Mouse (Mus musculus) hindbrain, embryonic 11.5 days (tissue): ENCODE measurements at regions not wholly inside any gene's neighbourhood (a gene's known extent, or its start where the extent isn't known, plus 50 kb on each side); places are given as distances from the start of the nearest gene placed in this dataset.

Experiments
- ATAC-seq: fragments of 200-750 bp; cut with Nextera tagmentation; 2 replicates; pipeline ENCODE4 v1.8.0; 2017; ENCODE audit warnings: mild to moderate bottlenecking, moderate TSS enrichment, moderate library complexity; ENCODE audit not compliant: low FRiP score
- DNase-seq: peaks from one replicate; pipeline ENCODE4 v3.0.0-alpha.2; 2015; ENCODE audit warnings: low spot score
- H3K27ac ChIP-seq: fragments of 300-500 bp; sonication (generic); 2 replicates; pipeline ENCODE4 v1.5.1; 2014; ENCODE audit warnings: mild to moderate bottlenecking, low read depth, low read length
- H3K27me3 ChIP-seq: fragments of 300-500 bp; sonication (generic); 2 replicates; pipeline ENCODE4 v1.6.1; 2014; ENCODE audit warnings: mild to moderate bottlenecking, low read length, moderate library complexity, mixed read lengths; ENCODE audit not compliant: control insufficient read depth, insufficient read depth
- H3K36me3 ChIP-seq: fragments of 300-500 bp; sonication (generic); 2 replicates; pipeline ENCODE4 v1.6.1; 2014; ENCODE audit warnings: mild to moderate bottlenecking, low read length, moderate library complexity, mixed read lengths; ENCODE audit not compliant: control insufficient read depth, insufficient read depth
- H3K4me1 ChIP-seq: fragments of 300-500 bp; sonication (generic); replicated peaks from 2 replicates; pipeline ENCODE4 v1.6.1; 2014; ENCODE audit warnings: low read length, mixed read lengths; ENCODE audit not compliant: control insufficient read depth, insufficient read depth
- H3K4me2 ChIP-seq: fragments of 300-500 bp; sonication (generic); replicated peaks from 2 replicates; pipeline ENCODE4 v1.6.1; 2014; ENCODE audit warnings: mild to moderate bottlenecking, low read depth, low read length
- H3K4me3 ChIP-seq: fragments of 300-500 bp; sonication (generic); 2 replicates; pipeline ENCODE4 v1.5.1; 2014; ENCODE audit warnings: low read depth, low read length
- H3K9ac ChIP-seq: fragments of 300-500 bp; sonication (generic); 2 replicates; pipeline ENCODE4 v1.6.1; 2014; ENCODE audit warnings: low read depth, low read length
- H3K9me3 ChIP-seq: fragments of 300-500 bp; sonication (generic); 2 replicates; pipeline ENCODE4 v1.6.1; 2016; ENCODE audit warnings: low read length; ENCODE audit not compliant: control insufficient read depth
- WGBS: fragments of 180-500 bp; shearing (Covaris S2); extraction: QIAGEN DNeasy Blood & Tissue Kit; methylation state at CpG from one replicate; pipeline ENCODE4 v1.1.7; 2014; 5-methylcytosine and 5-hydroxymethylcytosine counted together

GRCm38 (mm10) chr12:16425980-16426379 is 184.8 kb downstream of the Lpin1 start:
- H3K36me3 ChIP-seq: no peaks in the 10 kb centered on the region
- no peak overlapping the region for H3K4me3 ChIP-seq
- H3K4me2 ChIP-seq: no peak overlapping the region
- H3K27ac ChIP-seq: no peak overlapping the region
- H3K9me3 ChIP-seq: no peaks in the 10 kb centered on the region
- no peaks in the 10 kb centered on the region for H3K4me1 ChIP-seq
- H3K9ac ChIP-seq: no peak overlapping the region
- no peak for ATAC-seq
- H3K27me3 ChIP-seq: no peaks in the 10 kb centered on the region
- no peak for DNase-seq
- WGBS: 92% methylated on average over 5 of the region's 5 CpGs

- Histone ChIP-seq H3K36me3 (no peaks in the 10 kb centered on the region), H3K9ac (no peak overlapping the region), H3K4me3 (no peak overlapping the region), H3K4me2 (no peak overlapping the region), H3K9me3 (no peaks in the 10 kb centered on the region), H3K27me3 (no peaks in the 10 kb centered on the region), H3K27ac (no peak overlapping the region), H3K4me1 (no peaks in the 10 kb centered on the region)
- ATAC-seq (no peak), DNase-seq (no peak)
- WGBS: 92% methylated on average over 4 of the region's 4 CpGs
Measured at GRCm38 (mm10) chr12:16424526-16424925, 186.2 kb downstream of the Lpin1 start.

DNA sequence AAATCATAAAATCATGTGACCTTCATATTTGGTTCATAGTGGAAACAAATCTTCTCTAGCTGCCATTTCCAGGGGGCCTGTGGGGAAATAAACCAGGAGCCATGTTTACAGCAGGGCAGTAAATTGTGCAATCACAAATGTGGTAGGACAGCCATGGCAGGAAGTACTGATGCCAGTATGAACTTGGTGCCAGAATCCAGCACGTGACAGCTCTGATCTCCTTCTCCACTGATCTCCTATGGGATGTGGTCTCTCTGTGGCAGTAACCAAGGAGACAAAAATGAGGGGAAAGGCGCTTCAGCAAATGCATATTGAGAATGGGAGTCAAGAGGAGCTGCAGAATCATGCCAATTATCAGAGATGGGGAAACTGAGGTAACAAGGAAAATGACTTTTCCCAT is 215.0 kb downstream of the Lpin1 start:
- Histone ChIP-seq H3K9ac (no peak overlapping the region), H3K27ac (no peak overlapping the region), H3K9me3 (no peaks in the 10 kb centered on the region), H3K36me3 (no peaks in the 10 kb centered on the region), H3K4me2 (no peak overlapping the region), H3K27me3 (no peaks in the 10 kb centered on the region), H3K4me3 (no peak overlapping the region), H3K4me1 (no peaks in the 10 kb centered on the region)
- ATAC-seq (no peak), DNase-seq (no peak)
- 81% methylated on average over 2 of the region's 2 CpGs for WGBS

DNA sequence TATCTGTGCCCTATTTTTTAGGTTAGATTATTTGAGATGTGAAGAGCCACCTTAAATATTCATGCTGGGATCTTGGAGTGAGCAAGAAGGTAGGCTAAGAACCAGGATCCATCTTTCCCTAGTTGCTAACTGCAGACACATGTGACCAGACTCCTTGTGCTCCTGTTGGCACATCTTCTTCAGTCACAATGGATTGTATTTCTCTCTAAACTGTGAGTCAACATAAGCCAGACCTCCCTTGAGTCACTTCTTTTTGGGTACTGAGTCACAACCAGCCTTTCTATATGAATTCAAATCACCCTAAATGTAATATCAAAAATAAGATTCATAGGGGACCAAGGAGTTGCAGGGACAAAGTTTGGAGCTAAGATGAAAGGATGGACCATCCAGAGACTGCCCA is 217.9 kb downstream of the Lpin1 start:
- Histone ChIP-seq H3K4me3 (no peak overlapping the region), H3K4me2 (no peak overlapping the region), H3K36me3 (no peaks in the 10 kb centered on the region), H3K4me1 (no peaks in the 10 kb centered on the region), H3K27me3 (no peaks in the 10 kb centered on the region), H3K27ac (no peak overlapping the region), H3K9ac (no peak overlapping the region), H3K9me3 (no peaks in the 10 kb centered on the region)
- no peak for DNase-seq
- no peak for ATAC-seq

DNA sequence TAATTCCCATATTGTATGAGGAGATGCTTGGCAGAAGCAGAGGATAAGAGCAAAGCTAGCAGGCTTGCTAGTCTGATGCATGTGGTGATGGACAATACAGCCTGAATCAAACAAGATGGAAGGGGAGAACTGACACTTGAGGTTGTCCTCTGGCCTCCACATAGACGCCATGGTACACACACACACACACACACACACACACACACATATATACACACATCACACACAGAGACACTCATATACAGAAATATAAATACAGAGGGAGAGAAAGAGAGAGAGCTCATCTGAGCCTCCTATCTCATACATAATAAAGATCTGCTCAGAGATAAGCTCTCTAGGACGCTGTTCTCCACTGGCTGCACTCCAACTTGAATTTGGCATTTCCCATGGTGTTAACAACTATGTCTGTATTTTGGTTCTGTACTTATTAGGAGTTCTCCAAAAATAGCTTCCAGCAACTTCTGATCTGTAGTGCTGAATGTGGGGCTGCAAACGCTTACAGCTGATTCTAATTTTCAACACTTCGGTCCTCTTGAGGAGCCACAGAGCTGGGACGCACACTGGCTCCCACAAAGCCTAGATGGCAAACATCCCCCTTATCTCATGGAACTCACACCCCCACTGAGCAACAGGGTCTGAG is 219.0 kb downstream of the Lpin1 start:
- Histone ChIP-seq H3K4me1 (no peaks in the 10 kb centered on the region), H3K9ac (no peak overlapping the region), H3K9me3 (no peaks in the 10 kb centered on the region), H3K27ac (no peak overlapping the region), H3K36me3 (no peaks in the 10 kb centered on the region), H3K27me3 (no peaks in the 10 kb centered on the region), H3K4me2 (no peak overlapping the region), H3K4me3 (no peak overlapping the region)
- 85% methylated on average over 5 of the region's 5 CpGs for WGBS
- ATAC-seq (no peak), DNase-seq (no peak)

DNA sequence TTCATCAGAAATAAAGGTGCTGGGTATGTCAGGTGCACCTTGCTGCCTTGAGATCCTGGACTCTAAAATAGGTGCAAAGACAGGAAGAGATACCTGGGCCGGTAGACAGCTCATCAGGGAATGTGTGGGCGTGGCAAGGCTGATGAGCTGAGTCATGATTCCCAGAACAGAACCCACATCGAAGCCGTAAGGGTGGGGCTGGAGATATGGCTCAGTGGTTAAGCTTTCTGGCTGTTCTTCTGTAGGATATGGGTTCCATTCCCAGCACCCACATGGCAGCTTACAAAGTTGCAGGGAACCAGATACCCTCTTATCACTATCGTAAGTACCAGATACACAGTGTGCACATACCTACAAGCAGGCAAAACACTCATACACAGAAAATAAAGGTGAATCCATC is 219.6 kb downstream of the Lpin1 start:
- Histone ChIP-seq H3K36me3 (no peaks in the 10 kb centered on the region), H3K4me1 (no peaks in the 10 kb centered on the region), H3K27me3 (no peaks in the 10 kb centered on the region), H3K27ac (no peak overlapping the region), H3K9me3 (no peaks in the 10 kb centered on the region), H3K9ac (no peak overlapping the region), H3K4me3 (no peak overlapping the region), H3K4me2 (no peak overlapping the region)
- 88% methylated on average over 5 of the region's 5 CpGs for WGBS
- ATAC-seq: no peak
- DNase-seq: no peak

DNA sequence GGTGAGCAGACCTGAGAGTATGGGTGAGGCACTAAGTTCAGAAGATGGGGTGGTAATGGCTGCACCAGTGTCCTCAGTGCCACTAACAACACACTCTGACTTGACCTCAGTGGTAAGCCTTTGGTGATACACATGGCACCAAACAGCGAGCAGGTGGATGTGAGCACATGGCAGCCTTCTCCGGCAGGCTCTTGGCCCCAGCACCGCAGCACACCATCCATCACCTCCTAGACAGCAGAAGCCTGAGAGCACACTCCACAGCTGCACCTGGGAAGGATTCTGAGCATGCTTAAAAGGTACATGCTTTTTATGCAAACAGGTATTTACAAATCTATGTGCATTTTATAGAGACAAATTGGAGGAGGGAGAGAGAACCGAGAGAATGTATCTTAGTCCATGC is 223.7 kb downstream of the Lpin1 start:
- Histone ChIP-seq H3K36me3 (no peaks in the 10 kb centered on the region), H3K27ac (no peak overlapping the region), H3K4me1 (no peaks in the 10 kb centered on the region), H3K4me3 (no peak overlapping the region), H3K9ac (no peak overlapping the region), H3K9me3 (no peaks in the 10 kb centered on the region), H3K27me3 (no peaks in the 10 kb centered on the region), H3K4me2 (no peak overlapping the region)
- ATAC-seq (no peak), DNase-seq (no peak)
- WGBS: 93% methylated on average over 4 of the region's 4 CpGs

- WGBS: 98% methylated on average over 1 of the region's 1 CpGs
- Histone ChIP-seq H3K36me3 (no peaks in the 10 kb centered on the region), H3K4me1 (no peaks in the 10 kb centered on the region), H3K27me3 (no peaks in the 10 kb centered on the region), H3K9me3 (no peaks in the 10 kb centered on the region), H3K4me3 (no peak overlapping the region), H3K27ac (no peak overlapping the region), H3K4me2 (no peak overlapping the region), H3K9ac (no peak overlapping the region)
- DNase-seq (no peak), ATAC-seq (no peak)
Measured at GRCm38 (mm10) chr12:16384396-16384795, 226.4 kb downstream of the Lpin1 start.

DNA sequence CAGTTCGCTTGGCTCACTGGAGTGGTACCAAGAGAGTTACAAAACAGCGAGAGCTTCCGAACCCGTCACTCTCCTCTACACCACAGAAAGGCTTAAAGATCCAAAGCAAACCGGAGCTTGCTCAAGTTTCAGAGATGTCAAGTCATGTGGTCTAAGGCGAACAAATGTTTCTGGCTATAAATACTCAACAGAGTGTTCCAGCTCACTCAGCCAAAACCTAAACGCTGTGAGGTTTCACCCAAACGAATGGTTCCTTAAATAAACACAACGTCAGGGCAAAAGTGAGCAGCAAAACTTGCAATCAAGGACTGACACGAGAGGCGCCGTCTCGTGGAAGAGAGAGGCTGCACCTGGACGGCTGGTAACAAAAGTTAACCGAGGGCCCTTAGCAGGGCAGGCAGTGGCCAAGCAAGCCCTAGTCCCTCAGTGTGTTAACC is 227.2 kb downstream of the Lpin1 start:
- Histone ChIP-seq H3K9me3 (no peaks in the 10 kb centered on the region), H3K27ac (no peak overlapping the region), H3K4me2 (no peak overlapping the region), H3K36me3 (no peaks in the 10 kb centered on the region), H3K4me3 (no peak overlapping the region), H3K27me3 (no peaks in the 10 kb centered on the region), H3K9ac (no peak overlapping the region), H3K4me1 (no peaks in the 10 kb centered on the region)
- WGBS: 87% methylated on average over 15 of the region's 15 CpGs
- DNase-seq: no peak
- ATAC-seq: no peak
